Mouse (Mus musculus) urinary bladder, postnatal 4 days (tissue): ENCODE measurements around the gene Cct7.

ENCODE experiments used
- DNase-seq, 2 experiments: peaks; one replicate each; pipeline ENCODE4 v3.0.0; 2021 to 2022; ENCODE audit warnings: low spot score in 2 of 2

Cct7 gene

GRCm38 (mm10) chr6:85452411-85452665 lies 1.0 kb downstream of the Cct7 start:
- no peak for DNase-seq

- no peak for DNase-seq
Measured at GRCm38 (mm10) chr6:85452816-85453215, 1.5 kb downstream of the Cct7 start.

- no peak for DNase-seq
Measured at GRCm38 (mm10) chr6:85459621-85460020, 8.3 kb downstream of the Cct7 start.

GRCm38 (mm10) chr6:85465381-85465780 lies 14.1 kb downstream of the Cct7 start:
- no peak for DNase-seq

DNA sequence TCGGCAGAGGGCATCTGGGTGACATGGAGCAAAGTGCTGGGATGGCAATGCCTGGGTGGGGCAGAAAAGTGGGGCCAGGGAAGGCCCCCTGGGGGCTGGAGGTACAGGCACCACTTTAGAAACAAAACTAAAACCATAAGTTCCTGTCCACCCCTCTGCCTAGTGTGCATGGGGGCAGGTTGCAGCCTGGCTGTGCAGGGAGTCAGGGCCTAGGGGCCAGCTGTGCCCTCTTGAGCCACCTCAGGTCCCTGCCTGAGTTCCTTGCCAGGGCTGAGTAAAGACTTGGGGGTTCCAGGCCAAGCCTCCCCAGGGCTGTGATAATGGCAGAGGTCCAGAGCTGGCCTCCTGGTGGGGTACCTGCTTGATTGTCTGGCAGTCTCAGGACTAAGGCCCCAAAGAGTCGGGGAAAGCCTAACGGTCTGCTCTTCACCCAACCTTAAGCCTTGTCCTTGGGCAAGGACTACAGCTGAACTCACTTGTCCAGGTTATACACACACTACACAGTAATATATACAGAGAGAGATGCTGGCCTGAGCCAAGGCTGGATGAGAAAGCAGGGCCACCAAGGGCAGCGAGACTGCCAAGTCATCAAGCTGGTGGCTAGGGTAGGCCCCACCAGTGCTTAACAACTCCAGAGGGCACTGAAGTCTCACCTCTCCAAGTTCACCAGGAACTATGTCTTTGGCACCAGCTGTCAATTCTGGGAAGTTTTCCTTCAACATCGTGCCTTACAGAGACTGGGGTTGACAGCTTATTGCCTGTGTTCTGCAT lies 18.5 kb downstream of the Cct7 start:
- DNase-seq, result no peak

GRCm38 (mm10) chr6:85471962-85472361 lies 20.6 kb downstream of the Cct7 start:
- no peak for DNase-seq

GRCm38 (mm10) chr6:85472542-85472941 lies 21.2 kb downstream of the Cct7 start:
- no peak for DNase-seq

DNA sequence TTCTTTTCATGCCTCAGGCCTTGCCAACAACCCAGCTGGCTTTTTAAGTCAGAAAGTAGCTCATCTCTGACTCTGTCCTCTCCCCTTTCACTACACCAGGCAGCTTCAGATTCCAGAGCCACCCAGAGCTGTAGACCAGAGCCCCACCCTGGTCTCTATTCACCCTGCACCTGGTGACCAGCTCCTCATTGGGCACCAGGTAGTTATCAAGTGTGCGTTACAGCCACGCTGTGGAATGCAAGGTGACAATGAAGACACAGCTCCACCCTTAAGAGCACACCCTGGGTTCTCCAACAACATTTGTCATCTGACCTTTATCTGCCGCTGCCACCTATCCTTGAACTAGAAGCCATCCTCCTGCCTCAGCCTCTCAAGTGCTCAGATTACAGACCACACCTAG lies 24.3 kb downstream of the Cct7 start:
- no peak for DNase-seq

DNA sequence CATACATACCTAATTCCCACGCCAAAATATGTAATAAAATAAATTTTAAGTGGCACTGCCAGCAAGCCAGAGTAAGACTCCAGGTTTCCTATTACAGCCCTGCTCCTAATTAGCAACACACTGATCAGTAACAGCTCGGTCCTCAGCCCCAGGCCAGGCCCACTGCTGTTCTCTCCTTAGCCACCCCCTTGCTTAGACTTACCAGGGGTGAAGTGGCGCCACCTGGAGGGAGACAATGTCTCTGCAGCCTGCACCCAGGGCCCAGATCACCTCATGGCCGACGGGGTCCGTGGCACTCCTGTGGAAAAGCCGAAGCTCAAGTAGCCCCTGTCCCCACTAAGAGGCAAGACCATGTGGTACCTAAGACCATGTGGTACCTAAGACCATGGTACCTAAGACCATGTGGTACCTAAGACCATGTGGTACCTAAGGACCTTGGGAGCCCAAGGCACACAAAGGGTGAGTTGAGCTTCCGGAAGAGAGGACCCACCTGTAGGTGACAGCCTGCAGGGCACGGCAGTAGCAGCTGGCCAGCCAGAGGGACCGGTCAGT lies 26.1 kb downstream of the Cct7 start:
- no peak for DNase-seq

- no peak for DNase-seq
Measured at GRCm38 (mm10) chr6:85478416-85478815, 27.1 kb downstream of the Cct7 start.

DNA sequence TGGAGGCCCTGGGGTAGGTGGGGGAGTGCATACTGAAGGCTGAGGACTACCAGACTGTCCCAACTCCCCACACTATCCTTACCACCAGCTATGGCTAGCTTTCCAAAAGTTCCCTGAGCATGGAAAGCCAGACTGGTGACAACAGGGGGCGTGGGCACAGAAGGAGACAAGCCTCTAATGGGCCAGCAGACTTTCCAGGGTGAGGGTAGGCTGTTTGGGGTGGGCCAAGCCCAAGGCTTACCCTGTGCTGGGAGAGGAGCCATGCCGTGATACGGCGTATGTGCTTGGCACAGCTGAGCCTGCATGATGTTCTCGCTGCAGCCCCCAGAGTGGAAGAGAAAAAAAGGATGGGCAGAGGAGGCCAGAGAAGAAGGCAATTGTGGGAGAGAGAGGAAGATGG lies 28.7 kb downstream of the Cct7 start:
- no peak for DNase-seq

DNA sequence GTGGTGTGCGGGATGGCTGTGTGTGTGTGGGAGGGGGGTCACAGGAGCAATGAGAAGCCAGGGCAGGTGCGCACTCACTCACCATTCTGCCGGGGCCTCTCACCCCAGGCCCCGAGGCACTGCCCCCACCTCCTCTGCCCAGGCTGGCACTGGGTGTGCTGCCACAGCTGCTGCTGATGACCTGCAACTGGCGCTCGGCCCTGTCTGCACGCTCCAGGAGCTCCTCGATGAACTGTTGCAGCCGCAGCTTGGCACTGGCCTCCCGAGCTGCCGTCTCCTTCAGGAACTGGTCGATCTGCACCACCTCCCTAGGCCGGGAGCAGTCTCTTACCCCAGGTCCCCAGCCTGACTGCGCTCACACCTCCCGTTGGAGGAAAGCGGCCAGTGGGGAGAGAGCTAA lies 29.4 kb downstream of the Cct7 start:
- no peak for DNase-seq

DNA sequence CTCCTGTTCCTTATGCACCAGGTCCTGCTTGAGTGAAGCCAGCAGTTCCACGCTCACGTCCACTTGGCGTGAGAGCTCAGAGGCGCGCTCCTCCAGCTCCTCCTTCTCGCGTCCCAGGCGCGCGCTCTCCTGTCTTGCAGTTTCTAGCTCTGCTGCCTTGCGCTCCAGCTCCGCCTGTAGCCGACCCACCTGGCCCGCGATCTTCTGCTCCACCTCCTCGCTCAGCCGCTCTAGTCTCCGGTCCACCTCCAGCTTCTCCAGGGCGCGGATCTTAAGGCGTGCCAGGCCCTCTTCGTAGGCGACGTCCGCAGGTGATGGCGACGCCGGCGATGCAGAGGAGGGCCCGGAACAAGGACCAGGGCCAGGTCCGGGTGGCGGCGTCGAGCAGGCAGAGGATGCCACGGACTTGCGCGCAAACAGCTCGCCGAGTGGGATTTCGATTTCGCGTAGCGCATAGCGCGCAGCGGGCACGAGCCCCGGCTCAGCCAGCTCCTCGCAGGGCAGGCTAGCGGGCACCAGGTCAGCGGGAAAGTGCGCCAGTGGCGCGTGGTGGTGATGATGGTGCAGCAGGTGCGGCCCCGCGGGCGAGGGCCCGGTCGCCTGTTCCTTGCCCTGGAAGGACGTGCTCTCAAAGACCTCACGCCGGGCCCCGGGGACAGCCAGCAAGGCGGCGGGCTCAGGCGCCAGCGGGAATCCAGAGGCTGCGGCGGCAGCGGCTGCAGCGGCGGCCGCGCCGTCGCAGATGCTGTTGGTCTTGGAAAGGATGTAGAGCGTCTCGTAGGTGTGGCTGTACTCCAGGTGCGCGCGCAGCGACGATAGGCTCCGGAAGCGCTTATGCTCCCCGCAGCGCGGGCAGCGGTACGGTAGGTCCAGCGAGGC lies 32.8 kb downstream of the Cct7 start:
- no peak for DNase-seq

- no peak for DNase-seq
Measured at GRCm38 (mm10) chr6:85485738-85486137, 34.4 kb downstream of the Cct7 start.

- DNase-seq, result no peak
Measured at GRCm38 (mm10) chr6:85488510-85488909, 37.2 kb downstream of the Cct7 start.

DNA sequence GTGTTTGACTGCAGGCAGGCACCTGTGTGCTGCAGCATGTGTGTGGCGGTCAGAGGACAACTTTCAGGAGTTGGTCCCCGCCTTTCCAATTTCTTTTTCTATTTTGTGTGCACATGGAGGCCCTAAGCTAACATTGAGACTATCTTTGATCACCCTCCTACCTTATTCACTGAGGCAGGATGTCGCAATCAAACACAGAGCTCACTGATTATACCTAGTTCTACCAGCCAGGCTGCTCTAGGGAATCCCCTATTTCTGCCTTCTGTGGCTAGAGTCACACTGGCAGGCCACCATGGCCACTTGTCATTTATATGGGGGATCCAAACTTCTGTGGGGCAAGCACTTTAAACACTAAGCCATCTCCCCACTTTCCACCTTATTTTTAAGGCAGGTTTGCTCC lies 38.4 kb downstream of the Cct7 start:
- no peak for DNase-seq

DNA sequence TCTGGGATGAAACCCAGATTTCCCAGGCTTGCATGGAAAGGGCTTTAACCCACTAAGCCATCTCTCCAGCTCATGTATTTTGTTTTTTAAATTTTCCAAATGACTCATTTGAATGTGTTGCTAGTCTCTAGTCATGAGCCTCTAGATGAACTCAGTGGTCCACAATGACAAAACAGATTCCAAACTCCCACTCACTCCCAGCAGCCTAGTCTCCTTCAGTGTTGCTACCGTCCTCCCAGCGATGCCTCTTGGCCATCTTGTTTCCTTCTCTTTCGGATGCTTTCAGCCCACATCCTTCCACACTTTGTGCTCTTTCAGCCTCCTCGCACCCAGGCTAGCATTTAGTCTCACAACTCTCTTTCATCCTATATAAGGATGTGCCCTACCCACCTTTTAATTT lies 38.9 kb downstream of the Cct7 start:
- DNase-seq, result no peak

DNA sequence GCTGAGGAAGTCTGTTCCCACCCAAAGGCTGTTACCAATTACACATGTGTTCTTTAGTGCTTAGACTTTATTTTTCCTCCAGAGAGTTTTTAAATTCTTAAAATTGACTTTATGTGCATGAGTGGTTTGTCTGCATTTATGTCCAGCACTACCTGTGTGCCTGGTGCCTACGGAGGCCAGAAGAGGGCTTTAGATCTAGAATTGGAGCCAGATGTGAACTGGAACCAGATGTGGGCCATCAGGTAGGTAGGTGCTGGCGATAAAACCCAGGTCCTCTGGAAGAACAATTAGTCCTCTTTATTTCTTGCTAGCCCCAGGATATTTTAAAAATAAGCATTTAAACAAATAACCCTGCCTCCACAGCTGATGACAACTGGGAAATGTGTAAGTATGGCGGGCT lies 40.3 kb downstream of the Cct7 start:
- DNase-seq, result no peak

DNA sequence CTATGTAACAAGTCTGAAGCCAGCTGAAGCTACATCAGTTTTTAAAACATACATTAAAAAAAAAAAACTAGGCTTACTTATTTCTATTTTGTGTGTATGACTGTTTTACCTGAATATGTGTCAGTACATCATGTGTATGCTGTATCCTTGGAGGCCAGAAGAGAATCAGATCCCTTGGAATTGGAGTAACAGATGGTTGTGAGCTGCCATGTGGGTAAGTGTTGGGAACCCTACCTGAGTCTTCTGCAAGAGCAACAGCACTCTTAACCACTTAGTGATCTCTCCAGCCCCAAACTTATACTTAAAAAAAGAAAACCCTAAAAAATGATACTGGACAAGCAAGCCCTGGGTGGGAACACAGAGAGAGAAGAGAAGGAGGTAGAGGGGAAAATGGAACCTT lies 45.7 kb downstream of the Cct7 start:
- no peak for DNase-seq

DNA sequence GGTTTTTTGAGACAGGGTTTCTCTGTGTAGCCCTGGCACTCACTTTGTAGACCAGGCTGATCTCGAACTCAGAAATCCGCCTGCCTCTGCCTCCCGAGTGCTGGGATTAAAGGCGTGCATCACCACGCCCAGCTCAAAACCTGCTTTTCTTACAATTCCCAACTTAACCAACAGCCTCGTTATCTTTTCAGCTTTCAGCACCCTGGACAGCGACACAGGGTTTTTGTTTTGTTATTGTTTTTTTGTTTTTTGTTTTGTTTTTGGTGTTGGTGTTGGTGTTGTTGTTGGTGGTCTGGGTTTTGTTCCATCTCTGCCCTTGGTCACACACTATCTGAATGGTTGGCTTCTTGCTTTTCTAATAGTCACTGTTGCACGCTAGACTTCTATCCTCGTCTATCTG lies 46.8 kb downstream of the Cct7 start:
- no peak for DNase-seq

- no peak for DNase-seq
Measured at GRCm38 (mm10) chr6:85500416-85500815, 49.1 kb downstream of the Cct7 start.

DNA sequence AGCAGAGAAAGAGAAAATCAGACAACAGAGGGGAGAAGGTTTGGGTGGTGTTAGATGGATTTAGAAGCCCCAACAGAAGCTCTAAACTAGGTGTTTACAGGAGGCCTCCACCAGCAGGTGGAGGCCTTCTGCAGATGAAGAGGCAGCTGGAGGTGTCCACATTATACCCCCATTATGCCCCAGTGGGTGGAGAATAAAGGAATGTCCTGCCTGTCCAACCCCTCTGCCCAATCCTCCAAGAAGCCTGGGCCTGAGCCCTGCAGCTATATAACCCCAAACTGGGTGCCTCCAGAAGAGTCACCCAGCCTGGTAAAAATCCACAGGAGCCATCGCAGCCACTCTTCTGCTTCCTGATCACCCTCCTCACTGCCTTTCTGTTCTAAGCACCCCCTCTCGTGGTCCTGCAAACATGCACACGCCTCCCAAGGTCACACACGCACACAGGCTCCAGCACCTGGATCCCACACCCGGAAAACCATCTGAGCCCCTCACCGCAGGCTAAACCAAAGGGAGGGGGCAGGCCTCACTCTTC lies 50.3 kb downstream of the Cct7 start:
- no peak for DNase-seq
